Mouse (Mus musculus): ENCODE measurements around the gene Mrpl42.

Mrpl42 gene

DNA sequence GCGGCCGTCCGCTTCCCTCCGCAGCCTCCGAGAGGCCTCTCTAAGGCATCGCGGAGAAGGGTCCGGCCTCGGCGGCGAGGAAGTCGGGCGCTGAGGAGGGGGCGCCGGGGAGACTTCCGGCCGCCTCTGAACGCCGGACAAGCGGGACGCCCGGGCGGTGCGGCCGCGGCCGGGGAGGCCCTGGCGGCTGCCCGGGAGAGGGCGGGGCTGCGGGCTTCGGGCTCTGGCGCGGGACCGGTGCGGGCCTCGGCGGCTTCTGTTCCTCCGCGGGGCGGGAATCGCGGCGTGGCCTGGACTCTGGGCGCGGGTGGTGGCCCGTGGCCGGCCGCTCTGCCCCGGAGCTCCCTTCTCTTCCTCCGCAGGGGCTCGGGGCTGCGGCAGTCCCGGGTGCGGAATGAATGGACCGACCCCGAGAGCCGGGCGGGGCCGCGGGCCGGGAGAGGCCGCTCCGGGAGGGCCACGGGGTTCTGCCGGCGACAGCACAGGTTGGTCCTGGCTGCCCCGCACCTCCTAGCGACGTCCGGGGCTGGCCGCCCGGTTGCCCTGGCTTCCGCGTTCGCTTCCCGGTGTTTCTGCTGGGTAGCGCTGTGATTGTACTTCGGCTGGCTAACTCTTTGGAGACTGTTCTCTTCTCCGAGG lies 13.7 kb upstream of the Mrpl42 start:
- in situ Hi-C loops (cut with MboI, MseI) = no loop called here

DNA sequence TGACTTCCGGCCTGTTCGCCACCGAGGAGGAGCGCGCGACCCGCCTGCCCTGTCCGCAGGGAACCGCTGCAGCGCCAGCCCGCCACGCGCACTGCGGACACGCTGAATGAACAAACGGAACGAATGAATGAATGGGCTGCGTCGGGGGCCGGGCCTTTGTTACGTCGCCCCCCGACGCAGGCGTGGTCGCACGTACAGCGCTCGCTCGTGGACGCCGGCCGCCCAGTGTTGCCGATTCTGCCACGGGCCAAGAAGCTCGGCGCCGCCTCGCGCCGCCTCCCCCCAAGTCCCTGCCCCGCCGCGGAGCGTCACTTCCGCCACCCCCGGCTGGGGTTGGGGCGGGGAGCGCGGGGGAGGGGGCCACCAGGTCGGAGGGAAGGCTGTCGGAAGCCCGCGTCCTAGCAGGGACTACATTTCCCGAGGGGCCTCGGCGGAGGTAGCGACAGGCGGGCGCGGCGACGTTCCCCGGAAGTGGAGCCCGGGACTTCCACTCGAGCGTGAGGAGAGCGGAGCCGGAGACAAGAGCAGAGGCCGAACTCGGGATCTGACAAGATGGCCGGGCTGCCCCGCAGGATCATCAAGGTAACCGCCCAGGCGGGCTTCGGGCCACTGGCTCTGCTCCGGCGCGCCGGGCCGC lies 13.0 kb upstream of the Mrpl42 start, which contains the start of gene Ube2n:
Gene Ube2n, plus strand, starts transcription at position 490 of the 637 bp plus-strand sequence.
- in situ Hi-C loops (cut with MboI, MseI) = no loop called here

DNA sequence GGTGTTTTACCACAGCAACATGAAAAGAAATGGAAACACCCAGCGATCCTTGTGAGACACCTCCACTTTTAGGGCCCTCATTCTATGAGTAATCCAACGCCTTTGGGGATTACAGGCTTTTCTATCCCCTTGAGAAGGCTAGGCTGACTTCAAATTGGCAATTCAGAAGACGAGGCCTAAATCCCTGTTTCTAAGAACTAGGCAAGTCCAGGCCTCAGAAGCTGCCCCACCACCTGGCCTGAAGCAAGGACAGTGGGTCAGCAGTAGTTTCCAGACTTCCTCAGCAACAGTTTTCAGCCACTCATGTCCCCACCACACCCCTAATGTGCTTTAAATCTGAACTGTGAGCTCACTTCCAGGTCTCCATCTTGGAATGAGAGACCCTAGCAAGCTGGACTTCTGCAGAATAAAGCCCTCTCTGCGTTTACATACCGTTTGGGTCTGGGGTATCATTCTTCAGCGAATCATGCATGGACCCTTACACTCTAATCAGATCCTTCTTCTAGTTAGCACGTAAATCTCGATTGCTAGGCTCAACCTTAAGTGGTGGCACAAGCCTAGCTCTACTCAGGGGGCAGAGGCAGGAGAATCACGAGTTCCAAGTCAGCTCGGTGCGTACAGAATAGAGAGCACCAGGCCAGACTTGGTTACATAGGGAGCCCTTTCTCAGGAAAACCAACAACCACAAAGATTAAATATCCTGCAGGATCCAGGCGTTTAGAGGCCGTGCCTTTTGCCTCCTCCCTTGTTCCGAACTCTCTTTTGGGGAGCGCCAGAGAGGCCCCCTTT lies 12.2 kb upstream of the Mrpl42 start:
- in situ Hi-C loops (cut with MboI, MseI) = no loop called here

DNA sequence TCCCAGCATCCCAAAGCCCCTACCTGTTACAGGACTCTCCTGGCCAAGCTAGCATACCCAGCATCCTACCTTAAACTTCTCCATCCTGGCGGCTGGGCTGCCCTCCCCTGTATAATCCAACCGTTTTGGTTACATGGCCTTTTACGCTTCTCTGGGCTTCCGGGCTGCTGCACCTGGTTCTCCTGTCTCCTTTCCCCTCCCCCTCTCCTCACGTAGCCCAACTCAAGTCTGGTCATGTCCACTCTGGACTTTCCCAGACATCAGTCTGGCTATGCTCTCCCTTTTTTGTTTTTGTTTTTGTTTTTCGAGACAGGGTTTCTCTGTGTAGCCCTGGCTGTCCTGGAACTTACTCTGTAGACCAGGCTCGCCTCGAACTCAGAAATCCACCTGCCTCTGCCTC lies 10.9 kb upstream of the Mrpl42 start:
- in situ Hi-C loops (cut with MboI, MseI) = no loop called here

DNA sequence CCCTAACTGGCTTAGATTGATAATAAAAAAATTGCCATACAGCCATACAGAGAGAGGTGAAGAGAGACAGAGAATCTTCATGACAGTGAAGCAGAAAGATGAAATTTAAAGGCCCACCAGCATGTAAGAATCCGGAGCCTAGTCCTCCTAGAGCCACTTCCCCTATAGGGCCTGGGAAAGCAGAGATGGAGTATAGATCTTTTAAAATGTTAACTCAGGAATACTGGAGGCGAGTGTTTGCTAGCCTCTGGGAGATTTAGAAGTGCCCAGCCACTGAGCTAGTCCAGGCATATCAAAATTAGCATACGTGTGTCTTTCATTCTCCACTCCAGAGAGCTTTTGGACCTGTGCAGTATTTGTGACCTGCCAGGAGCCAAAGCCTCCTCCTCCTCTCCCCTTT lies 7.5 kb upstream of the Mrpl42 start:
- in situ Hi-C loops (cut with MboI, MseI) = no loop called here

DNA sequence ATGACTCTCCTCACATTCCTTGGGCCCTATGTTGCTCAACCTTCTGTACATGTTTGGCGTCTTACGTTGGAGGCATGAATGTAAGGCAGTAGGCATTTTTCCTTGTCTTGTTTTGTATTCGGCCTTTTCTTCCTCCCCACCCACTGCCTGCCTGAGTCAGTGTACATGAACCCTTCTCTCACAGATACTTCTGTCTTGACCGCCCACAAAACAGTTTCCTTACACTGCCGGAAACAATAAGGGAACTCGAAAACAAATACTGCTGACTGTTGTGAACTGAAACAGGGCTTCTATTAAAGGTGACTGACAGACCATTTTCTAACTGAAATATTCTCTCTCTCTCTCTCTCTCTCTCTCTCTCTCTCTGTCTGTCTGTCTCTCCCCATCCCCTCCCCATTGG lies 7.1 kb upstream of the Mrpl42 start:
- in situ Hi-C loops (cut with MboI, MseI) = no loop called here

DNA sequence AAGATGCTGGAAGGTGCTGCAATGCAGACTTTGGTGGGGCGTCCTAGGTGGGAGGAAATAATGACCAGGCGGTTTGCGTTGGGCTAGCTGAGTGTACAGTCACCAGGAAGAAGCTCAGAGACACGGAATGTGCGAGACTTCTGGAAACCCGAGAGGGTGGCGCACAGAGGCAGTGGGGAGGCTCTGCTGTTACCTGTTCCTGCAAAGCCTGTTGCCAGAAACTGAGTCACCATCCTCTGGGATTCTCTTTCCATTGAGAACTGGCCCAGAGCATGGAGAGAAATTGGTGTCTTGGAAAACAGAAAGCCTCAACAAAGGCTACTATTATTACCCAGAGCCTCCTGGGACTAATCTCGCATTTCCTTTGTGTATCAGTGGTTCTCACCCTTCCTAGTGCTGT lies 6.4 kb upstream of the Mrpl42 start:
- in situ Hi-C loops (cut with MboI, MseI) = no loop called here

DNA sequence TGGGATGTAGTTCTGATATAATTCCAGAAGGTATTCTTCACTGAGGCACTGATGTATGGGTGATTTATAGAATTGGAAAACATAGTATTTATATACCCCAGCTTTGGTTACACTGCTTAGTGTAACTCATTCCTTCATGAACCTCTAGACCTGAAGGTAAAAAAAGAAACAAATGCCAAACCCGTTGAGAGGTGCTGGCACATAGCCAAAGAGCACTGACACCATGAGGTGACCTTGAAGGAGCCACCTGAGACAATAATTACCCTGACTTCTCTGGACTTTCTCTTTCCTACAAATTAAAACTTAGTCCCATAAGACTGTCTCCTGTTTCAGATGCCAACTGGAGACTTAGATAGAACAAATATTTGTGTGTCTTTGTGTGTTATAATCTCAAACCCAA lies 2.6 kb upstream of the Mrpl42 start:
- in situ Hi-C loops (cut with MboI, MseI) = no loop called here

DNA sequence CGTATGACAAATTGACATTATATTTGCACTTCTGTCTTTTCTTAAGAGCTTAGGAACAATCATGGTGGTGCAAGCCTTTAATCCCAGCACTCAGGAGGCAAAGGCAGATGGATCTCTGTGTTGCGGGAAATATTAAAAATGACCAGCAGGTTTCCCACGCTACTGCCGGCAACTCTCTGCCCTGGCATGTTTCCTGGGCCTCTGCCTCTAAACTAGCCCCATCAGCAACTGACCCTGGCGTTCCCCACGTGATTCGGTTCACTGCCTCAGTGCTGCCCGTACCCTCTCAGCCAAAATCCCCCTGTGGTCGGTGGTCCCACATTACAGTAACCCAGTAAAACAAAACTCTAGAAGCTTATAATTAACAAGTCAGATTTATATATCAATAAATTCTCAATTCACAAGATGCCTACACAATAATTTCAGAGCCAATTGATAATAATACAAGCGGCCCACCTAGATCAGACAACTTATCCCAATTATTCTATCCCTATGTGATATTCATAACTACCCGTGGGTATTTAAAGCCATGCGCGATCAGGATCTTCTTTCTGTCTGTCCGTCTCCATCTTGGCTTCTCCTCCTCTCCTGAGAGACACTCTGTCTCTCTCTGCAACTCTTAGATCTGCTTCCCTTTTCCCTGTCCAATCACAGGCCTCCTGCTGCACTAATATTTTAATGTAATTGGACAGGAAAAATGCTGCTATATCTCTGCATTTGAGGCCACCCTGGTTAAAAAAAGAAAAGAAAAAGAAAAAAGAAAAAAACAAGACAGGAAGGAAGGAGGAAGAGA lies 1.9 kb upstream of the Mrpl42 start:
- in situ Hi-C loops (cut with MboI, MseI) = no loop called here

DNA sequence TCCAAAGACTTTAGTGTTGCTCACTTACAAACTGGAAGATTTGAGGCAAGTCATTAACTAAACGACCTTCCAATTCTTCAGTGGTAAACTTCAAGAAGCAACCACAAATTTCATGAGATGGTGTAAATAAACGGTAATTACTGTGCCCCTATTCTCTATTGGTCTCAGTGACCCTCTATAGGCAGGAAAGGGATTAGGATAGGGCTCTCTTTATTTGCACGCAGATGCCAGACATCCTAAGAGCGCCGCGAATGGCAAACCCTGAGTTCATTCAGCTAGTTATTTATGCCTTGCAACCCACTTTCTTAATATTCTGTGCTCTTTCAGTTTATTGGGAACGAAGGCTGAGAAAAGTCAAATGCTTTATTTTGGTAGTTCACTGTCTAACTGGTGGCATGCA lies 707 bp downstream of the Mrpl42 start:
- in situ Hi-C loops (cut with MboI, MseI) = no loop called here

DNA sequence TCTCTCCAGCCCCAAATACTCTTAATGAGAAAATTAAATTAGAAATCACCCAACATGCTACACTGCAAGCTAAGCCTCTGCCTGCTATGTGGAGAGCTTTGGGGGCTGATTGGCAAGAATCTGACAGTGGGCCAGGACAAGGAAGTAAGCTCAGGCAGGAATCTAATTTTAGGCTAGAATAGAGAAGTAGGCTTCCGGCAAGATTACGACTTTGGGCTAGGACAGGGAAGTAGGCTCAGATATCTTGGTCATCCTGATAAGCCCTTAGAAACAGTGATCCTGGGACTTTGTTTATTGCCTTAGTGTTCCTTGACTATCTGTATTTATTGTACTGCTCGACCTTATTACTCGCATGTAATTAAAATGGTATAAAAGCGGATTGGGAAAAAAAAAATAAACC lies 7.5 kb downstream of the Mrpl42 start:
- in situ Hi-C loops (cut with MboI, MseI) = no loop called here

DNA sequence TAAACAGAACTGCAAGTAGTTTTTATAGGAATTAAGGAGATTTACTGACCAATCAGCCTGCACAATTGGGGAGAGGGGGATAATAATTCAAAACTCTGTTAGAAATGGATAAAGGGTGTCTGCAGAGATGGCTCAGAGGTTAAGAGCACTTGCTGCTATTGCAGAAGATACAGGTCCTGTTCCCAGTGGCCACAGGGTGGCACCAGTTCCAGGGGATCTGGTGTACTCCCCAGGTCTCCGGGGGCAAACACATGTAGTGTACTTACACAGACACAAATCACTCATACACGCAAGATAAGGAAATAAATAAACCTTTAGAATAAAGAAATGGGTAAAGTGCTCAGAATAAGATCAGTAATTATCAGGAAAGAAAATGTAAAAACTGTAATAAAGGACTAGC lies 12.1 kb downstream of the Mrpl42 start:
- in situ Hi-C loops (cut with MboI, MseI) = no loop called here

DNA sequence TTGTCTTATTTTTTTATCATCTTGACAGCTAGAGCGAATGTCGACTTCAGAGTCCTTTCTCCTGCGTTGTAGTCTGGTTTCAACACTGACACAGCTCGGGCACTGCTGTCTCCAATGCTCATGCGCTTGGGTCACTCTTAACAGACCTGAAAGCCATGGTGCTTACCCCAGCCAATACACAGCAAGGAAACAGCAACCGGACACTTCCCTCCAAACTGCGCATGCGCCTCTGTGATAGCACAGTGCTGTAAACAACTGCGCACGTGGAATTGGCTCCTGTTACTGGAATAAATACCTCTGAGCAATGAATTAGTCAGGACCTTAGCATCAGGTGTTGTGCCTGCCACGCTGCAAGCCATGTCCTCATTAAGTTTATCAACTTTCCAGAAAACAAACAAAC lies 24.2 kb downstream of the Mrpl42 start:
- in situ Hi-C loops (cut with MboI, MseI) = loop anchor here (5.0 kb wide), 1 partner anchor 485 kb away; no protein-coding TSS in a partner anchor

DNA sequence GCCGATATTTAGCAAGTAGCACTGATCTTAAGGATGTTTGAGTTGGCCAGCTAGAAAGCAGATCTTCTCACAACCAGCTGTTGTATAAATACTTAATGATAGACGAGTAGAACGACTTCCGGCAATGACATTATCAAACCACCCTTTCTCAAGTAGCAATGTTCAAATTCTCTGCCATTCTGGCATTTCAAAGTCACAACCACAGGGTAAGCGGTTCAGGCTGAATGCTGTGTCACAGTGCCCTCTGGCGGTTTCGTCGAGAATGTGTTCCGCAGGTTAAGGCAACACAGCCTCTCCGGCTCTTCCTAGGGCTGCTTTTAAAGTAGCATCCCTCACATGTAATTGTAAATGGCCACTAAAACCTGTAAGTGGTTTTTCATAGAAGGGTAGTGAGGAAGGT lies 25.8 kb downstream of the Mrpl42 start:
- in situ Hi-C loops (cut with MboI, MseI) = loop anchor here (5.0 kb wide), 1 partner anchor 484 kb away; no protein-coding TSS in a partner anchor

DNA sequence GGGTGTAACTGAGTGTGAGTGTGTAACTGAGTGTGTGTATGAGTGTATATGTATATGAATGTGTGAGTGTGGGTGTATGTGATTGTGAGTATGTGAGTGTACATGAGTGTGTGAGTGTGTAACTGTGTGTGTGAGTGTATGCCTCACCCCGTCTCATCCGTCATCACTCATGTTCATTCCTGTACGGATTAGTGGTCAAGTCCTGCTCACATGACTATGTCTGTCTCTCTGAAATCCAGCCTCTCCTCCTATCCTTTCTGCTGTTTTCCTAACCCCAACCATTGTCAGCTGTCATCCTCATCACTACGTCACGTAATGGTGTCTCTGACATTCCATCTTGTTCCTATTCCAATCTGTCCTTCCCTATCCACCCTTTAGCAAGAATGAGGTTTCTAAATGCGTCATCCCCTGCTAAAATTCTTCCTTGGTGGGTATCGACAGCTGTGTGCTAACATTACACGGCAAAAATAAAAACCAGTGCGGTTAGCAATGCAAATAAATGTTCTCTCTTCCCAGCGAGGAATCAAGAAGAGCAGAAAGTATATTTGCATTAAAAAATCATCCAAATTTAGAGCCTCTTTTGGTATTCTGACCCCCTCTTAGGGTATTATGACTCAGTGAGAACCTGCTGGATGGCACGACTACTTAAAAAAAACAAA lies 29.7 kb downstream of the Mrpl42 start:
- in situ Hi-C loops (cut with MboI, MseI) = no loop called here

DNA sequence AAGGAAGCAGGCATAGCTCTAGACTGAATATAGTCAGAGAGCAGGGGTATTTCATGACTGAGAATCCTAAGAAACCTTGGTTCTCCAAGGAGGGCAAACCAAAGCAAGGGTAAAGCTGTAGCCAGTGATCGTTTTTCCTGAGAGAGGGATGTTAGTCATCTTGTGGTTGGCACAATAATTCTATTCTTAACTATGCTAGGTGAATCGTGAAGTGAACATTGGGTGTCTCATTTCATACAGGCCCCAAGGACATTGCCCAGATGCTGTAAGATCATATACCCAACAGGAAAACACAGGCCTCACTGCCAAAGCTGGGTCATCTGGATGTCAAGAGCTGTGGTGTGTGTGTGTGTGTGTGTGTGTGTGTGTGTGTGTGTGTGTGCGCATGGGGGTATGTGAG lies 30.6 kb downstream of the Mrpl42 start:
- in situ Hi-C loops (cut with MboI, MseI) = no loop called here

DNA sequence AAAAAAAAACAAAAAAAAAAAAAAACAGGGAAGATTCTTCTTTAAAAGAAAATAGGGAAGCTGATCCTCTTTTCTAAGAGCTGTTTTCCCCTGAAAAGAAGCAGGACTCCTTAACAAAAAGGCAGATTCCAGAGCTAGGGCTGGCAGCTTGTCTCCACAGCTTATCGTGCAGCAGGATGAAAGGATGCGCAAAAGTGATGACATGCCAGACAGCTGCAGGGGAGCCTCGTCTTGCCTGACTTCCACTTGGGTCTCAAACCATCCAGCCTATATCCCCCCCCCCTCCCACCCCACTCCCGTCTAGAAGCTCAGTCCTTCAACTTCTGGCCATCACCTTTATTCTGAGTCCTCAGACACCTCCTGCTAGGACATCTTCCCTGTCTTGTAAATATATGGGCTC lies 32.8 kb downstream of the Mrpl42 start:
- in situ Hi-C loops (cut with MboI, MseI) = no loop called here

DNA sequence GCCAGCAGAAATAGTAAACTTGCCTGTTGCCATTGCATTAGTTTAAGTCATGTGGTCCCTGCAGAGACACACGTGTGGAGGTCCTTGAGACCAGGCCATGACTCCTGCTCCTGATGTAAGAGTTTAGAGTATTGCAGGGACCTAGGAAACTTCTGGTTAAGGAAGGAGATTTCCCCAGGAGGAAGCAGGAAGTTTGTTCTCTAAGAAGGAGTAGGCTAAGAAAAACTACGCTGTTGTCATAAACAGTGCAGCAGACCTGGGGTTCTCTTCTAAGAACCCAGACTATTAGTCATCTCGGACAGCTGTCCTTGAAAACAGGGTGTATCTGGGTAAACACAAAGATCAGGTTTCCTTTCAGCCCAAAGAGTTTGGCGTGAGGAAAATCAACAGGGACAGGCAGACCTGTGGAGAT lies 36.2 kb downstream of the Mrpl42 start:
- in situ Hi-C loops (cut with MboI, MseI) = no loop called here

DNA sequence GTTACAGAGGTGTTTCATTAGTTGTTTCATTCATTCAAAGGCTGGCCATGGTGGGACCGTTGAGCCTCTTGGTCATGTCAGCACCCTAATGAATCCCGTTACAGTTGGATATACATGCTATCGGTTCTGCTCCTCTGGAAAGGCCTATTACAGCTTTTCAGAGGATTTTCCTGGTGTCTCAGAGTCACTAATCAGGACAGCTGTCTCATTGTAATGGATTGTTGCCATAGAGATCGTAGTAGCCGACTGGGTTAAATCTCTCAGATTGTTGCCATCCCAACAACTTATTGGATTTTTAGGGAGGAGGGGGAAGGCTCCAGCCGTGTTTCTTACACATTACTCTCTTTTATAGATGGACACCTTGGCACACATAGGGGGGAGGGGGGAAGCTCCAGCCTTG lies 37.2 kb downstream of the Mrpl42 start:
- in situ Hi-C loops (cut with MboI, MseI) = no loop called here

DNA sequence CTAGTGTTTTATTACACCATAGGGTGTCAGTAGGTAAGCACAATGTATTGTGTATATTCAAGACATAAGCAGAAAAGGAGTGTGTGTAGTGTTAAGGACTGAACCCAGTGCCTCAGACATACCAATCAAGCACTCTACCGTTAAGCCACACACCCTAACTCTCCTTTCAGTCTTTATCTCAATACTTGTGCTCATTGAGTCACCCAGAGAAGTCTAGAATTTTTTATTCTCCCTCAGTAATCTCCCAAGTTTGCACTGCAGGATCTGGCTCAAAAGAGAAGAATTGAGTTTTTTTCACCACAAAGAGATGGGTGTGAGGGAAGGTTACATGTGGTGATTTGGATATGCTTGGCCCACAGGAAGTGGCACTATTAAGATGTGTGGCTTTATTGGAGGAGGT lies 39.5 kb downstream of the Mrpl42 start:
- in situ Hi-C loops (cut with MboI, MseI) = no loop called here

DNA sequence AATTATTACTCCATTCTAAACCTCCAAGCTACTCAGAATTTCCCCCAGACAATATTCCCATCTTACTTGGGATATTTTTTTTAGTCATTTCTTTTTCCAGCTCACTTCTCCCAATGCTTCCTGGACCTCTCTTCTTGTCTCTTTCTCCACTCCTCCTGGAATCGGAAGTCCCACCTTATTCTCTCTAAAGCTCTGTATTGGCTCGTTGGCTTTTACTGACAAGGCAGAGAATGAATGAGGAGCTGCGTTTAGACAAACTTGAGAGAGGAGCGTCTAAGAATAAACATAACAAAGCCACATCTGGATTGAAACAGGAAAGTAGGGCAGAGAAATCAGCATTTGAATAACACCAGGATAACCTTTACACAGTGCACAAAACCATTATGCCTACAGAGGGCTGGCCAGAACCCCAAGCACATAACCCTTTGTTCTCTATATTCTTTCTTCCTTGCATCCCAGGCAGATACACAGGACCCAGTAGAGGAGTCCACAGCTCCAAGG lies 40.6 kb downstream of the Mrpl42 start:
- in situ Hi-C loops (cut with MboI, MseI) = no loop called here

Measured in regulatory T cell (primary cell).